Mouse (Mus musculus) T-cell, adult 2 months (primary cell): ENCODE results near the gene Olfr6.
A peak's percentile ranks its signal among the peaks of the same experiment; 100 is the strongest.
"Not testable (repeated sequence)": the region's sequence is repeated elsewhere in the genome, so short reads cannot be mapped to it uniquely, and the experiment has no call there.

Source experiments
- DNase-seq: peaks from one replicate; pipeline ENCODE4 v3.0.0; 2022; ENCODE audit warnings: low spot score

Gene Olfr6

DNA sequence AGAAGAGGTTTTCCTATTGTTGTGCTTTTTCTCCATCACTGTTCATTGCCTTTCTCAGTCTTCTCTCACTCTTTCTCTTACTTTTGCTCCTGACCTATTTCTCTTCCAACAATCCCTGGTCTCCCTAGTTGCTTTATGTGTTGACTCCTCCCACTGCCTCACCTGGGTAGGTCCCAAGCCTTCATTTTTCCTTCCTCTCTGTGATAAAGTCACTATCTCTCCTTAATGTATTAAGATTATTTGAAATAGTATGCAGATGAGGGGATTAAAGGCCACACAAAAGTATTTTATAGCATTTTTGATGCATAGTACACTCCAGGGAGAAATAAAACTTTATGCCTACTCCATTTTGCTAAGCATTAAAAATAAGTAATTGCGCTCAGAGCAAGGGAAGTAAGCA, at the start of gene Olfr6:
Gene Olfr6 (minus strand): TSS at position 101 of the 400 bp plus-strand sequence.
- DNase-seq, result no peak

DNA sequence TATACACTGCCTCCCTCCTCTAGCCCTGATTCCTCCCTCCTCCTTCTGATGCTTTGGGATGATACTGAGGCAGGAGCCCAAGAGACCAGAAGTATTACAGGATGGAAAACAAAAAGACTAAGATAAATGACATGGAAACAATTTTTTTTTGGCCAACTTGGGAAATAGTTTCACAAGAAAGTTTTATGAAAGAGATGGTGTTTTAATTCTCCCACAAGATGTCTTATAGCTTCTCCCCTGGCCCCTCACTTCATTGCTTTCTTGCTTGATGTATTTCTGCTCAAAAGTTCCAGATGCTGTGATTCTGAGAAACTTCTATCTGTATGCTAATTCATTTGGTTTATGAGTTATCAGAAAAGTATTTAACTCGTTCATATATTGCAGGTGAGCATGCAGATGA, 42.2 kb upstream of the Olfr6 start, which contains the start of gene Olfr2:
Gene Olfr2 (minus strand): TSS at position 101 of the 400 bp plus-strand sequence.
- no peak for DNase-seq

DNA sequence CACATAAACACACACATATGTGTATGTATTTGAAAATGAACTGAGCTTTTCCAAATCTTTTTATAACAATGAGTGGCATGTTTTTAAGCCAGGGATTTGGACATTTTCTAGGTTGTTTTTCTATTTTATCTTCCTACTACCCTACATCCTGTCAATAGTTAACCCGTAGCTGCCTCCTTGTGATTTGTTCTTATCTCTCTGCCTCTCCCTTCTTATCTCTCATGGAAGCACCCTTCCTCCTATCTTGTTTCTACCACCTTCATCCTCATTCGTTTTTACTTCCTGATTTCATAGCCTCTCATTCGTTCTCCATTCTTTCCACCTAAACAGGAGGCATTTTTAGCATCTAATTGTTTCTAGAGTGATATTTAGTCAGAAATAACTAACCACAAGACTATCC, 40.4 kb upstream of the Olfr6 start:
- DNase-seq, result no peak

DNA sequence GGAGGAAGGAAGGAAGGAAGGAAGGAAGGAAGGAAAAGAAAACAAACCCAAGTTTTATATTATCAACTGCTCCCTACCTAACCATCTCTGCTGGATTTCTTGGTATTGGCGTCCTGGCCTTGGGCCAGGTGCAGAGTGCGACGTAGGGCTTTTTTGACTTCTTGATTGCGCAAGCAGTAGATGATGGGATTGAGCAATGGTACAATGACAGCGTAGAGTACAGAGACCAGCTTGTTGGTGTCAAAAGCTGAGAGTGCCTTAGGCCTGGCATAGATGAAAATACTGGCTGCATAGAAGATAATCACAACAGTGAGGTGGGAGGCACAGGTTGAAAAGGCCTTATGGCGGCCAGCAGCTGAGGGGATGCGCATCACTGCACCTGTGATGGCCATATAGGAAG, 37.1 kb upstream of the Olfr6 start:
- no peak for DNase-seq

DNA sequence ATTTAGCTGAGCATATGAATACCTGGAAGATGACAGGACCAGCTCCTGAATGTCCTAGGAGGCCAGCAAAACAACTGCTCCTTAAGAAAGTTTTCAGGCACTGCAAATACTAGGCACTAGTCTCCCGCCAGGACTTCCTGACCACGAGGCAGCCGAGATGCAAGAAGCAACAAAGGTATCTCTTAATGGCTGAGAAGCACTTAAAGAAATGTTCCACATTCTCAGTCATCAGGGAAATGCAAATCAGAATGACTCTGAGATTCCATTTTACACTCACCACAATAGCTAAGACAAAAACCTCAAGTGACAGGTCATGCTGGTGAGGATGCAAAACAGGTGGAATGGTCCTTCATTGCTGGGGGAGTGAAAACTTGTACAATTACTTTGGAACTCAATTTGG, 21.5 kb upstream of the Olfr6 start:
- DNase-seq, result no peak

DNA sequence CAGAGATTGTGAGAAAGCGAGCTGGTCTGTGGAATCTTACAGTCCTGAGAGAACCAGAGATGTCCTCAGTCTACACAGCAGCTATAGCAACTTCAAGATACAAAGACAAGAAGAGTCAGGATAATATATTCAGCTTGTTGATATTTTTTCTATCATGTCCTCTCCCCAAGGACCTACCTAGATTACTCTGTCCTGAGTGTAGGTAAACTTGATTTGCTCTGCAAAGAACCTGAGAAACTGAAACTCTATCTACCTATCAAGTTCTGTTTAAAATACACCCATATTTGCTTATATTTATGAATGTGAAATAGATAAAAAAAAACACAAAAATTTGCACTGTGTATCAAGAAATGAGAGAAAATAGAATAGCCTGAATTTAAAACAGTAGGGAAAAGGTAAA, 11.6 kb upstream of the Olfr6 start, which contains the start of gene Olfr711:
Gene Olfr711 (minus strand): TSS at position 101 of the 400 bp plus-strand sequence.
- no peak for DNase-seq

DNA sequence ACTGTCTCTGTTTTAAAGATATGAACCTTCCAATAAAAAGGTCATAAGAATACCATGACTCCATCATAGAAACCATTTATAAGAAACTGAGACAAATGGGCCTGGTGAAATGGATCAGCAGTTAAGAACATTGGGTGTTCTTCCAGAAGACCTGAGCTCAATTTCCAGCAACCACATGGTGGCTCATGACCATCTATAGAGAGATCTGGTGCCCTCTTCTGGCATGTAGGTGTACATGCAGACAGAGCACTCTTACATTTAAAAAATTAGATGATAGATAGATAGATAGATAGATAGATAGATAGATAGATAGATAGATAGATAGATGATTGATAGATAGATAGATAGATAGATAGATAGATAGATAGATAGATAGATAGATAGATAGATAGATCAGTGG, 3.8 kb upstream of the Olfr6 start:
- DNase-seq, result peak; percentile 10

DNA sequence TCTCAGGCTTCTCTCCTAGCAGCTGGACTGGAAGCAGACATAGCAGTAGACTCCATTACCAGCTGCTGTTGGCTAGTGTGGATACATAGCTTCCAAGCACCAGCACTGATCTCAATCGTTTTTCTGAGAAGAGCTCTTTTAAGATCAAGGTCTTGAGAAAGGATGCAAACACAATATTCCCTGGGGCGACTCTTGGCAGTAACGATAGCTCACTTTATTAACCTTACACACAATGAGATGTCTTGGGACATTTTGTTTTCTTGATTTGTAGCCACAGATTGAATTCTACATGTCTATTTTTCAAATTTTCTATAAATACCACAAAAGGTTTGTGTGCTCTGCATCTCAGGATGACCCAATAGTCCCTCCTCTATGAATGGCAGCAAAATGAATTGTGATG, 15.5 kb downstream of the Olfr6 start, which contains the start of gene Olfr710:
Gene Olfr710 (minus strand): TSS at position 101 of the 400 bp plus-strand sequence.
- no peak for DNase-seq

DNA sequence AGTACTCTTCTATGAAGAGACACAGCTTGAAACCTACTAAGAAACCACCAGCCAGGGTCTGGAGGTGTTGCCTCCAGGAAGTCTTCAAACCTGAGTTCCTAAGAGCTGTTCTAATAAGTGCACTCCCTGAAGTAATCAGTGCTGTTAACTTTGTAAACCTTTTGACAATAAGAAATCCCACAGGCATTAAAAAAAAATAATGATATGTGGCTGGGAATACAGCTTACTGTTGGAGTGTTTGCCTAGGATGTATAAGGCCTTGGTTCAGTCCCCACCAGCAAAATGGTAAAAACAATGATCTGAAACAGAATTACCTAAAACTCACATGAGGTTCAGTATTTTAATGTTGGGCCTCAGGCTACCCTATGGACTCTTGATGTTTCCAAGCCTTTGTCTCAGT, 31.6 kb downstream of the Olfr6 start, which contains the start of gene Olfr709-ps1:
Gene Olfr709-ps1 (minus strand): TSS at position 101 of the 400 bp plus-strand sequence.
- no peak for DNase-seq

DNA sequence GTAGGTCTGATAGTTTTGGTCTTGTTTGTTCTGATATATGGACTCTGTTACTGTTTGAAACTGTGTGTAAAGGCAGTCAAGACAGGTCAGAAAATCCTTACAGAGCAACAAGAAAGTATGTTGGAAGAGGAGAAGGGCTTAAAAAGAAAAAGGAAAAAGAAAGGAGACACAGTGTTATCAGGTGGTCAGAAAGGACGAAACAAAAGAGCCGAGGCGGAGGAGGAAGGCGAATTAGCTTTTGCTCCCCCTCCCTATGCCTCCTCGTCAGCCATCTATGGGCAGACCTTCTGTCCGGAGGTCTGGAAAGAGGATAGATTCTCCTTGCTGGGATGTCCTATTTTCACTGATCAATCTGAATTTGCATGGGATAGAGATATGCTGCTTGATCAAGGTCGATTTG, 42.8 kb downstream of the Olfr6 start:
- DNase-seq, result not testable (repeated sequence)

DNA sequence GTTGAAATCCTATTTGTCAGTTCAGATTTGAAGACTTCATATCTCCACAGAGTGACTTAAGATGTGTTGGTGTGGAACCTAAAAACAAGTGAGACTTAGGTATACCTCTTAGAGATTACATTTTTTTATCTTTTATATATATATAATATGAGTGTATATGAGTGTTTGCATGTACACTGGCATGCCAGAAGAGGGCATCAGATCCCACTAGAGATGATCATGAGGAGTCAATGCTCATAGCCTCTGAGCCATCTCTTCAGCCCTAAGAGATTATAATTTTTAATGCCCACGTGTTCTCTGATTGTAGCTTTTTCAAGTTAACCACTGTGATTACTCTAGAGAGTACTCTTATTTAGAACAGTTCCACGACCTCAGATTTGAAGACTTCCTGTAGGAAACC, 56.1 kb downstream of the Olfr6 start, which contains the start of gene Olfr1532-ps1:
Gene Olfr1532-ps1 (plus strand): TSS at position 326 of the 400 bp plus-strand sequence.
- DNase-seq, result no peak
